Mouse (Mus musculus) forebrain, embryonic 12.5 days (tissue): ENCODE data around the gene Thbs3. TPM values are rescaled to one million over a fixed set of nuclear protein-coding genes. Genes with fewer than 3 reads are reported as not detected.
A peak's percentile ranks its signal among the peaks of the same experiment; 100 is the strongest.
"Not testable (repeated sequence)": the region's sequence is repeated elsewhere in the genome, so short reads cannot be mapped to it uniquely, and the experiment has no call there.

Experiments used
- ATAC-seq: fragments of 200-750 bp; cut with Nextera tagmentation; 2 replicates; pipeline ENCODE4 v1.8.0; 2017; ENCODE audit warnings: moderate TSS enrichment; ENCODE audit not compliant: low FRiP score
- H3K27ac ChIP-seq: fragments of 300-500 bp; sonication (generic); 2 replicates; pipeline ENCODE4 v1.5.1; 2016; ENCODE audit warnings: mild to moderate bottlenecking
- H3K27me3 ChIP-seq: fragments of 300-500 bp; sonication (generic); 2 replicates; pipeline ENCODE4 v1.6.1; 2016; ENCODE audit warnings: mild to moderate bottlenecking
- H3K36me3 ChIP-seq: fragments of 300-500 bp; sonication (generic); replicated peaks from 2 replicates; pipeline ENCODE4 v1.6.1; 2016; ENCODE audit warnings: mild to moderate bottlenecking
- H3K4me1 ChIP-seq: fragments of 300-500 bp; sonication (generic); 2 replicates; pipeline ENCODE4 v1.6.1; 2016
- H3K4me2 ChIP-seq: fragments of 300-500 bp; sonication (generic); 2 replicates; pipeline ENCODE4 v1.6.1; 2016; ENCODE audit warnings: mild to moderate bottlenecking, moderate library complexity
- H3K4me3 ChIP-seq: fragments of 300-500 bp; sonication (generic); replicated peaks from 2 replicates; pipeline ENCODE4 v1.5.1; 2016; ENCODE audit warnings: mild to moderate bottlenecking
- H3K9ac ChIP-seq: fragments of 300-500 bp; sonication (generic); 2 replicates; pipeline ENCODE4 v1.6.1; 2016; ENCODE audit warnings: mild to moderate bottlenecking
- H3K9me3 ChIP-seq: fragments of 300-500 bp; sonication (generic); 2 replicates; pipeline ENCODE4 v1.6.1; 2016
- WGBS: fragments of 180-500 bp; shearing (Covaris S2); methylation state at CpG from one replicate; pipeline ENCODE4 v1.1.7; 2016; 5-methylcytosine and 5-hydroxymethylcytosine counted together
- polyA plus RNA-seq: library from polyadenylated mRNA; unstranded; fragments of >200 nt; fragmentation: Nextera tagmentation; extraction: Ambion mirVana; gene quantifications from 2 replicates; pipeline ENCODE4 v1.2.1, GENCODE M21; 2016

Thbs3 gene
- polyA plus RNA-seq, 1 experiment from 2014 or later = 97.9 TPM

DNA sequence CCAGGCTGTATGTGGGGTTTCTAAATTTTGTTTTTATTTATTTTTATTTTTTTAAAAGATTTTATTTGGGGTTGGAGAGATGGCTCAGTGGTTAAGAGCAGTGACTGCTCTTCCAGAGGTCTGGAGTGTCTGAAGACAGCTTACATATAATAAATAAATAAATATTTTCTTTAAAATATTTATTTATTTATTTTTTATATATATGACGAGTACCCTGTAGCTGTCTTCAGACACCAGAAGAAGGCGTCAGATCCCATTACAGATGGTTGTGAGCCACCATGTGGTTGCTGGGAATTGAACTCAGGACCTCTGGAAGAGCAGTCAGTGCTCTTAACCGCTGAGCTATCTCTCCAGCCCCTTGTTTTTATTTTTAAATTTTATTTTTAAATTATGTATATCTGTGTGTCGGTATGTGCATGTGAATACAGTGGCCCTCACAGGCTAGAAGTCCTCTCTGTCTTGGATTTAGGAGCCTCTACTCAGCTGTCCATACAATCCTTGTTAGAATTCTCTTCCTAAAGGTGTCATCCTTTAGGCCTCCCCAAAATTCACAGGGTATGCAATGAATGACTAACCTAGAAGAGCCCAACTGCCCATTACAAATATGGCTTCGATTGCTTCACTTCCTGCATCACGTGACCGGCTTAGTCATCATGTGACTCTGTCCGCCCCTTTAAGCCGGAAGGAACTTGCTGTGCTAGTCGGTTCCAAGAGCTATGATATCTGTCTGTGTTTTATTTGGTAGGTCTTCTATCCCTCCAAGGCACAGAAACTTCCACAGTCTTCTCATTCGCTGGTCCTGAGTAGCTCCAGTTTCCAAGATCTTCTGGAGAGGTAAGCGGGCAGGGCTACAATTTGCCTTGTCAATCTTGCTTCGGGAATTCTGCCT lies 12.5 kb upstream of the Thbs3 start, which contains the start of gene Gba:
Gba (plus strand) TSS at position 676 of the 889 bp plus-strand sequence.
- peak; percentile 92 for ATAC-seq
- Histone ChIP-seq H3K4me1 (peaks cover 6% of the 10 kb centered on the region), H3K4me3 (peak within 1 kb of the TSS; percentile 58), H3K9me3 (no peaks in the 10 kb centered on the region), H3K27me3 (no peaks in the 10 kb centered on the region), H3K36me3 (peaks cover 31% of the 10 kb centered on the region), H3K9ac (peak within 1 kb of the TSS; percentile 61), H3K27ac (no peak within 1 kb of the TSS), H3K4me2 (peak within 1 kb of the TSS; percentile 68)
- 28% methylated on average over 13 of the region's 13 CpGs for whole genome bisulfite sequencing

DNA sequence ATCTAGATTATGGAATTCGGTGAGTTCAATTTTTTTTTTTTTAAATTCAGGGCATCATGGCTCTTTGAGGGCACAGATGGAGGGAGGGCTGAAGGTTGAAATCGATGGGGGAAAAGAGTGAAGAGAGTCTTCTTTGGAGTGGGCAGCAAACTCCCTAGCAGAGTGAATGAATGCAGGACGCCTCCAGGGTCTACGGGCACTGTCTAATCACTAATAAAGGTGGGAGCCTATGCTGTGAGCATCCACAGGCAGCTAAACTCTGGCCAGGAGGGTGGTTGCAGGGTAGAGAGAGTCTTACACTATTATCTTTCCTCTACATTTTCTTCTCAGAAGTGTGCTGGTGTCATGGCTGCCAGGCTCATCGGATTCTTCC lies 11.9 kb upstream of the Thbs3 start:
- H3K27ac ChIP-seq = no peak overlapping the region
- H3K9ac ChIP-seq = peak overlapping the region; percentile 61
- ATAC-seq = peak; percentile 53; the same call in 1 of the 2 replicates
- peak overlapping the region; percentile 68 for H3K4me2 ChIP-seq
- H3K4me3 ChIP-seq = peak overlapping the region; percentile 58
- peaks cover 37% of the 10 kb centered on the region for H3K36me3 ChIP-seq
- H3K27me3 ChIP-seq = no peaks in the 10 kb centered on the region
- 42% methylated on average over 5 of the region's 5 CpGs for WGBS
- H3K9me3 ChIP-seq = no peaks in the 10 kb centered on the region
- H3K4me1 ChIP-seq = peaks cover 6% of the 10 kb centered on the region

DNA sequence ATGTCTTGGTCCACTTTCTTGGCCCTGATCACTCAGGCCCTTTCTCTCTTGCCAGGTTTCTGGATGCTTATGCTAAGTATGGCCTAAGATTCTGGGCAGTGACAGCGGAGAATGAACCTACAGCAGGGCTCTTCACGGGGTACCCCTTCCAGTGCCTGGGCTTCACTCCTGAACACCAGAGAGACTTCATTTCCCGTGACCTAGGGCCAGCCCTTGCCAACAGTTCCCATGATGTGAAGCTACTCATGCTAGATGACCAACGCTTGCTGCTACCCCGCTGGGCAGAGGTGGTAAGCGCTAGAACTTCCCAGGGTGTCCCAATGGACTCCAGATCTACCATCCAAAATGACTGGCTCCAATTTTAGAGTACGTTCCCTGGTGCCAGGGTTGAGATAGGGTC lies 8.9 kb upstream of the Thbs3 start:
- WGBS = 89% methylated on average over 7 of the region's 7 CpGs

DNA sequence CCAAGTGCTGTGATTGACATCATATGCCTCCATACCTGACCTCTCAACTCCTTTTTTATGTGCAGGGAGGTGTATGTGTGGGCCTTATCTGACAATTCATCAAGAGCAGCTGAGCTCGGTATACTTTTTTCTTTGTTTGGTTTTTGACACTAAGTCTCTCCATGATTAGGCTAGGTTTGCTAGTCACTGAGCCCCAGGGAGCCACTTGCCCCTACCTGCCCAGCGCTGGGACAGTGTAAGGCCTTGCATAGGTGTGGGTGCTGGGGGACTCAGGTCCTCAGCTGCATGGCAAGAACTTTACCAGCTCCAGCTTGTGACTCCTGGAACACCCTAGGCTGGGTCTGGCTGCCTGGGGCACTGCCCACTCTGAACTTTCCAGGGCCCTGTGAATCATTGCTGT lies 8.3 kb upstream of the Thbs3 start:
- Histone ChIP-seq H3K4me1 (peaks cover 6% of the 10 kb centered on the region), H3K27me3 (no peaks in the 10 kb centered on the region), H3K4me3 (no peak overlapping the region), H3K36me3 (peaks cover 64% of the 10 kb centered on the region), H3K9me3 (no peaks in the 10 kb centered on the region), H3K4me2 (no peak overlapping the region), H3K27ac (no peak overlapping the region), H3K9ac (no peak overlapping the region)
- no peak for ATAC-seq
- 90% methylated on average over 2 of the region's 2 CpGs for WGBS

More for the DNA sequence above, 8.9 kb upstream of the Thbs3 start:
- Histone ChIP-seq H3K4me3 (no peak overlapping the region), H3K27ac (no peak overlapping the region), H3K27me3 (no peaks in the 10 kb centered on the region), H3K36me3 (peaks cover 64% of the 10 kb centered on the region), H3K4me1 (peaks cover 6% of the 10 kb centered on the region), H3K4me2 (no peak overlapping the region), H3K9me3 (no peaks in the 10 kb centered on the region), H3K9ac (no peak overlapping the region)
- no peak for ATAC-seq

DNA sequence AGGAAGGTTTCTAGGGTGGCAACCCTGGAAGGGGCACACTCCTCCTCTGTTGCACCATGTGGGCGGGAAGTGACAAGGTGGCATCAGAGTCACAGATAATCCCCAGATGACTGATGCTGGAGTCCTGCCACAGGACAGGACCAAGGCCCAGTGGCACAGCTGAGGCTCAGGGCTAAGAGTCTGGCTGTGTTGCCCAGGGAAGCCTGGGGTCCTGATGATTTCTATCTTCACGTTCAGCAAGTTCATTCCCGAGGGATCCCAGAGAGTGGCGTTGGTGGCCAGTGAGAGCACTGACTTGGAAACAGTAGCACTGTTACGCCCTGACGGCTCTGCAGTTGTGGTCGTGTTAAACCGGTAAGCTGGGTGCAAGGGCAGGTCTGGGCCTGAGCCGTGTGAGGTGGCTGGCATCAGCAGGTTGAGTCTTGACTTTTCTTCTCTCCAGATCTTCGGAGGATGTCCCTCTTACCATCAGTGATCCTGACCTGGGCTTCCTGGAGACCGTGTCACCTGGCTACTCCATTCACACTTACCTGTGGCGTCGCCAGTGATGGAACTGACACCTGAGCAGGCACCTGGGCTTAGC lies 6.8 kb upstream of the Thbs3 start:
- H3K4me3 ChIP-seq = no peak overlapping the region
- no peak overlapping the region for H3K27ac ChIP-seq
- peaks cover 13% of the 10 kb centered on the region for H3K4me1 ChIP-seq
- 93% methylated on average over 13 of the region's 13 CpGs for WGBS
- H3K4me2 ChIP-seq = no peak overlapping the region
- H3K27me3 ChIP-seq = no peaks in the 10 kb centered on the region
- no peak for ATAC-seq
- no peak overlapping the region for H3K9ac ChIP-seq
- no peaks in the 10 kb centered on the region for H3K9me3 ChIP-seq
- H3K36me3 ChIP-seq = peaks cover 64% of the 10 kb centered on the region

DNA sequence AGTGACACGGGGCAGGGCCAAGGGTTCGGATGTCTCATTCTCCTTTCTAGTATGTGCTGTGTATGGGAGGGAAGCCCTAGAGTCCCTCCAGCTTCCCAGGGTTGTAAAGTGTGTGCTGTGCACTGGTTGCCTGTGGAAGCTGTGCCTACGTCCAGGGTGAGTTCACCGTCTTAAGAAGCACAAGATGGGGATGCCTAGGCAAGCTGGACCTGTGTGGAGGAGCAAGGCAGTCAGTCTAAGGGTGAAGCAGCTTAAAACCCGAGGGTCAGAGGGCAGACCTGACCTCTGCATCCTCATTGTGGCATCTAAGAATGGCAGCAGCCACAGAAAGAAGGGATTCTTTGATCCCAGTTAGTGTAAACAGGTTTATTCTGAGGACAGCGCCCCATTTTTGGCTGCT lies 6.2 kb upstream of the Thbs3 start:
- no peak for ATAC-seq
- 88% methylated on average over 6 of the region's 6 CpGs for WGBS
- no peaks in the 10 kb centered on the region for H3K9me3 ChIP-seq
- H3K36me3 ChIP-seq = peaks cover 64% of the 10 kb centered on the region
- no peaks in the 10 kb centered on the region for H3K27me3 ChIP-seq
- H3K9ac ChIP-seq = no peak overlapping the region
- H3K4me1 ChIP-seq = peaks cover 11% of the 10 kb centered on the region
- no peak overlapping the region for H3K4me3 ChIP-seq
- H3K27ac ChIP-seq = no peak overlapping the region
- no peak overlapping the region for H3K4me2 ChIP-seq

DNA sequence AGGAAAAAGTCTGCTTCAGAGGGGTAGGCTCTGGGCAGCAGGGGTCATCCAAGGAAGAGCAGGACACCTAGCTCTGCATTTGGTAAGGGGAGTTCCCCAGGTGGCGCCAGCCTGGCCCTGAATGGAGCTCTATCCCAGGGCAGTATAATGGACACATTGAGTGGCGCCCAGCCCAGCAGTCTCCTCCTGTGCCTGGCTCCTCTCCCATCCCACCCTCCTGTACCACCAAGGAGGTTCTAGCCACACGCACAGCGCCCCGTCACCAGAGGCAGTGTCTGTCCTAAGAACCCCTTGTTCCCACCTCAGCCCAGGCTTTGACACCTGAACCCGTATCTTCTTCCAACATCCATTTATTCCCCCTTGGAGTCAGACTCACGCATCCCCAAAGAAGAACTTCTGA lies 5.2 kb upstream of the Thbs3 start:
- Histone ChIP-seq H3K27me3 (no peaks in the 10 kb centered on the region), H3K9ac (no peak overlapping the region), H3K36me3 (peaks cover 60% of the 10 kb centered on the region), H3K4me1 (peaks cover 16% of the 10 kb centered on the region), H3K9me3 (no peaks in the 10 kb centered on the region), H3K4me2 (no peak overlapping the region), H3K27ac (no peak overlapping the region), H3K4me3 (no peak overlapping the region)
- no peak for ATAC-seq
- WGBS = 91% methylated on average over 7 of the region's 7 CpGs

DNA sequence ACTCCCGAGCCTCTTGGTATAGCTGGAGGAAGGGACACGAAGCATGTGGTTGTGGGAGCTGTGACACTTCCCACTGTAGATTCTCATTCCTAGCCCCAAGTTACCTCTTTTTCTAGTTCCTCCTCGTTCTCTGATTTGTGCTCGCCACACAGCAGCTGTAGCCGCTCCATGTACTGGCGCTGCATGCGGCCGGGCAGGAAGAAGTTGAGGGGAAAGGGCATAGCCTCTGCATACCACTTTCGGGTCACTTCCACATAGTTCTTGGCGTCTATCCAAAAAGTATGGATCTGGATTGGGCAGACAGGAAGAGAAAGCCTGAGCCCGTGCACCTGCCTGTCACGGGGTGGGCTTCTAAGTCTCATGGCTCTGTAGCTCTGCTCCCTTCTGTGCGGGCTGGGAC lies 4.8 kb upstream of the Thbs3 start:
- H3K4me1 ChIP-seq = peaks cover 21% of the 10 kb centered on the region
- WGBS = 90% methylated on average over 13 of the region's 13 CpGs
- H3K9ac ChIP-seq = no peak overlapping the region
- H3K9me3 ChIP-seq = no peaks in the 10 kb centered on the region
- ATAC-seq = no peak
- no peak overlapping the region for H3K27ac ChIP-seq
- no peak overlapping the region for H3K4me3 ChIP-seq
- H3K36me3 ChIP-seq = peaks cover 56% of the 10 kb centered on the region
- H3K4me2 ChIP-seq = no peak overlapping the region
- H3K27me3 ChIP-seq = no peaks in the 10 kb centered on the region

DNA sequence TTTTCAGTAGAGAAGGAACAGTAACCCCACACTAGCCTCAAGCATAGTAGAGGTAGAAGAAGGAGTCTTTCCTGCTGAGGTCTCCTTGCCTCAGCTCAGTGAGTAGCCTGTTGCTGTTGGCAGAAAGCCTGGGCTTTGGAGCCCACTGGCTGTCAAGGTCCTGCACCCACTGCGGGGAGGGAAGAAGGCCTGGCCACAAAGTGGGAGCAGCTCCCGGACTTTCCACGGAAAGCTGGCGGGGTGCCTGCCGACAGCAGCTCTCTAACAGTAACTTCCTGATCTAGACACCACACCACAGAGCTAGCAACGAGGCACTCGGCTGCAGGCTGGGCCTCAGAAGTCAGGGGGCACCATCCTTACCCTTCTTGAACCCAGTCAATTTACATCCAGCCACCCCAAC lies 4.2 kb upstream of the Thbs3 start:
- H3K36me3 ChIP-seq = peaks cover 50% of the 10 kb centered on the region
- no peaks in the 10 kb centered on the region for H3K27me3 ChIP-seq
- H3K9me3 ChIP-seq = no peaks in the 10 kb centered on the region
- H3K4me2 ChIP-seq = no peak overlapping the region
- H3K9ac ChIP-seq = no peak overlapping the region
- no peak for ATAC-seq
- H3K27ac ChIP-seq = no peak overlapping the region
- peaks cover 26% of the 10 kb centered on the region for H3K4me1 ChIP-seq
- WGBS = 89% methylated on average over 7 of the region's 7 CpGs
- no peak overlapping the region for H3K4me3 ChIP-seq

DNA sequence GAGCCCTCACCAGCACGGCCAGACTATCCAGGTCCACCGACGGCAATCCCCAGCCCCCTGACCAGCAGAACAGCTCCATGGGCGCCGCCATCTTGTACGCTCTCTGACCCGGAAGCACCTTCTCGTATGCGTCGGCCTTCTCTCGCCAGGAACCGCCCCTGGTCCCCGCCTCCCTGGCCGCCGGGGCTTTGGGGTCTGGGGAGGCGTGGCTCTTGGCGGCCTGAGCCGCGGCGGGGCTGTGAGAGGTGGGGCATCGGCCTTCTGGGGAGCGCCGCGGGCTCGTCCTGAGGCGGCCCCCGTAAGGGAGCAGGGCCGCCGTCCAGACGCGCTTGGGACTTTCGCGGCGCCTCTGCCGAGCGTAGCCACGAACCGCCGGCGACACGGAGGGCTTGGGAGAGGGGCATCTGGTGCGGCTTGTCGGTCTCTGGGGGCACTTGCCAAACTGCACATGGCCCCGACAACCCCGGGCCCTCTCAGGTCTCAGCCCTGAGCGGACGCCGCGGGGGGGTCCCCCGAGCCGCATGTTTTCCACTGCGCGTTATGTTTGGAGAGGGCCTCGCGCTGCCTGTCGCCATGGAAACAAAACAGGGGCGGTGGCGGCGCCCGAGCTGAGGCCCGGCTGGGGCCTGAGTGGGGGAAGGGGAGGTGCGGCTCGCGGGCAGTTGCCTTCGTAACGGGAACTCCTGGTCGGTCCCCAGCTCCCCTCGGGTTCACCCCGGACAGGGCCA lies 1.0 kb upstream of the Thbs3 start:
- Histone ChIP-seq H3K27ac (peak overlapping the region; percentile 100), H3K36me3 (peaks cover 25% of the 10 kb centered on the region), H3K27me3 (no peaks in the 10 kb centered on the region), H3K9ac (peak overlapping the region; percentile 77), H3K4me2 (peak overlapping the region; percentile 76), H3K4me3 (peak overlapping the region; percentile 80), H3K9me3 (no peaks in the 10 kb centered on the region), H3K4me1 (peaks cover 55% of the 10 kb centered on the region)
- peak; percentile 89 for ATAC-seq
- WGBS = under 1% methylated on average over 69 of the region's 69 CpGs

DNA sequence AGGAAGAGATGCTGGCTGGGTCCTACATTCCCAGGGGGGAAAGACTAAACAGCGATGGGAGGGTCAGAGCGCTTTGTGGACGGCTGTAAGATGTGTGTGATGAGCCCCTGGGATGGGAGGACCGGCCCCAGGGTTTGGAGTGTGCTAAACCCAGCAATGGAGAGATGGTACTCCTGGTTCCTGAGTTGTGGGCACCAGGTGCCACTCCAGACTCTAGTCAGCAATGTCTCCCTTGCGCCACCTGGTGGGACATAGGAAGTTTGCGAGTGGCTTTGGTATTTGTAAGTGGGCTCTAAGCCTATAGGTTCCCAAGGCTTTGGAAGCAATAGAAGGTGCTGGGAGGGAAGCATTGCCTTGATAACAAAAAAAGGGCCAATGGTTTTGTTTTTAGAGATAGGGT lies 873 bp downstream of the Thbs3 start:
- peak overlapping the region; percentile 76 for H3K4me2 ChIP-seq
- H3K36me3 ChIP-seq = peaks cover 17% of the 10 kb centered on the region
- peak overlapping the region; percentile 100 for H3K27ac ChIP-seq
- H3K4me1 ChIP-seq = peaks cover 67% of the 10 kb centered on the region
- H3K9ac ChIP-seq = peak overlapping the region; percentile 77
- H3K4me3 ChIP-seq = peak overlapping the region; percentile 80
- WGBS = 0% methylated on average over 6 of the region's 6 CpGs
- no peaks in the 10 kb centered on the region for H3K27me3 ChIP-seq
- no peaks in the 10 kb centered on the region for H3K9me3 ChIP-seq
- ATAC-seq = peak; percentile 21

DNA sequence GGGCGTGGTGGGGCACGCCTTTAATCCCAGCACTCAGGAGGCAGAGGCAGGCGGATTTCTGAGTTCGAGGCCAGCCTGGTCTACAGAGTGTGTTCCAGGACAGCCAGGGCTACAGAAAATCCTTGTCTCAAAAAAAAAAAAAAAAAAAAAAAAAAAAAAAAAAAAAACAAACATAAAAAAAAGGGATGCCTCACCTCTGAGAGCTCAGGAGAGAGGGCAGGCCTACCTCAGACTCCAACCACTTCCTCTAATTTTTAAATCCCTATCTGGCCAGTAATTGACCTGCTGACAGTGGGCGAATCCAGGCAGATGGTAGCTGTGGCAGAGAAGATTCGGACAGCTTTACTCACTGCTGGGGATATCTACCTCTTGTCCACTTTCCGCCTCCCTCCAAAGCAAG lies 1.4 kb downstream of the Thbs3 start:
- H3K36me3 ChIP-seq = peaks cover 23% of the 10 kb centered on the region
- H3K9ac ChIP-seq, H3K4me2 ChIP-seq, ATAC-seq, H3K27me3 ChIP-seq, H3K9me3 ChIP-seq, H3K4me3 ChIP-seq: not testable (repeated sequence)
- peak overlapping the region; percentile 100; the same call in 1 of the 2 replicates for H3K27ac ChIP-seq
- 73% methylated on average over 7 of the region's 7 CpGs for WGBS
- peaks cover 73% of the 10 kb centered on the region for H3K4me1 ChIP-seq
